Mouse (Mus musculus): Measurements from ENCODE around the gene Tbck. TPM values are rescaled to one million over a fixed set of nuclear protein-coding genes. Genes with fewer than 3 reads are reported as not detected.
A peak's percentile ranks its signal among the peaks of the same experiment; 100 is the strongest.

Gene Tbck
- polyA plus RNA-seq, 1 experiment from 2014 or later = 24.5 TPM

DNA sequence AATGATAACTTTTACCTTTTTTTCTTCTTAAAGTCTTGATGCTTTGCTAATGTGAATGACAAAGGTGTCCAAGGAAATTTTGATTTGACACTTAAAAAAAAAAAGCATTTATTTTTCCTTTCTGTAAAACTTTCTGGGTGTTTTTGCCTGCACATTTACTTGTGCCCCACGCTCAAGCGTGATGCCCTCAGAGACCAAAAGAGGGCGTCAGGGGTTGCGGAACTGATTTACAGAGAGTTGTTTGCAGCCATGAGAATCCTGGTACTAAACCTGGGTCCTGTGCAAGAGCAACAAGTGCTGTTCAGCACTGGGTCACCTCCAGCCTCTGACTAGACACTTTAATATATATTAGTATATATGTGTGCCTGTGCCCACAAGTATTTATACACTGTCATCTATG is 23.0 kb downstream of the Tbck start:
- DNase-seq (ENCODE audit: low spot score) = no peak
- H3K9me3 ChIP-seq = no peaks in the 10 kb centered on the region
- no peaks in the 10 kb centered on the region for H3K27me3 ChIP-seq (ENCODE audit: insufficient read depth, poor library complexity, severe bottlenecking)
- no peak overlapping the region for H3K4me3 ChIP-seq
- 83% methylated on average over 4 of the region's 4 CpGs for WGBS
- H3K4me1 ChIP-seq (replicated peaks) = no peaks in the 10 kb centered on the region
- peaks cover 3% of the 10 kb centered on the region for H3K36me3 ChIP-seq
- no peak overlapping the region for H3K27ac ChIP-seq

DNA sequence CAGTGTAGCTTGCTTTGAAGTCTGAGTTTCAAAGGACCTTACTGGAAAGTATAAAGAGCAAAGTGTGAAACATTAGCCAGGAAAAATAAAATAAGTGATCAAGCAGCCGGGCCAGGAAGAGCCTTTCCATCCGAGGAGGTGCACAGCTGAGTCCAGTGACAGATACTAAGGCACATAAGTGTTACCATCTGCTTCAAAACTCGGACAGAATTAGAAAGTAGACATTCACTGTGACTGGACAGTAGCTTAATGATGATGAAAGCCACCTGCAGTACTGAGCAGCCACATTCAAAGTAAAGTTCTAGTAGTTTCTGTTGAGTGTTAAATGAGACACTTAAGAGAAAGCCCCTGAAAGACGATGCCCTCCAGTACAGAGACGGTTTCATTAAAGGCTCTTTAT is 30.0 kb downstream of the Tbck start:
- no peak overlapping the region for H3K27ac ChIP-seq
- H3K4me1 ChIP-seq (replicated peaks) = no peaks in the 10 kb centered on the region
- 81% methylated on average over 5 of the region's 5 CpGs for WGBS
- H3K36me3 ChIP-seq = peaks cover 3% of the 10 kb centered on the region; the same call in 1 of the 2 replicates
- no peaks in the 10 kb centered on the region for H3K9me3 ChIP-seq
- H3K27me3 ChIP-seq (ENCODE audit: insufficient read depth, poor library complexity, severe bottlenecking) = no peaks in the 10 kb centered on the region
- H3K4me3 ChIP-seq = no peak overlapping the region
- no peak for DNase-seq (ENCODE audit: low spot score)

DNA sequence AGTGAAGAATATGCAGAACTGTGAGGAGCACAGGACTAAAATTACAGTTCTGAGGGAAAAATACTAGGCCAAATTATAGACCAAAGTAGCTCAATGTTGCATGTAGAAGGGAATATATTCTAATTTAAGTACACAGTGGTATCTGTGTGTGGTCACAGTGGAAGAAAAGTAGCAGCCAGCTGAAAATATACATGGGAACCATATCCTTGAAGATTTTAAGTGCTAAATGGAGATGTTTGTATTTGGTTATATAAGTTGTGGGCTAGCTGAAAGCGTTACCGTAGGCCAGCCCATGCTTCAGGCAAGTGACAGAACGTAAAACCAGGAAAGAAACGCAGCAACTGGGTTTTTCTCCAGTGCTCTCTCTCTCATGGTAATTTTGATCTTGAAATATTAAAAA is 33.4 kb downstream of the Tbck start:
- 94% methylated on average over 4 of the region's 4 CpGs for WGBS
- no peak for DNase-seq (ENCODE audit: low spot score)
- Histone ChIP-seq H3K4me1 (replicated peaks) (no peaks in the 10 kb centered on the region), H3K27ac (no peak overlapping the region), H3K4me3 (no peak overlapping the region), H3K27me3 (ENCODE audit: insufficient read depth, poor library complexity, severe bottlenecking) (no peaks in the 10 kb centered on the region), H3K9me3 (no peaks in the 10 kb centered on the region), H3K36me3 (peaks cover 15% of the 10 kb centered on the region)

DNA sequence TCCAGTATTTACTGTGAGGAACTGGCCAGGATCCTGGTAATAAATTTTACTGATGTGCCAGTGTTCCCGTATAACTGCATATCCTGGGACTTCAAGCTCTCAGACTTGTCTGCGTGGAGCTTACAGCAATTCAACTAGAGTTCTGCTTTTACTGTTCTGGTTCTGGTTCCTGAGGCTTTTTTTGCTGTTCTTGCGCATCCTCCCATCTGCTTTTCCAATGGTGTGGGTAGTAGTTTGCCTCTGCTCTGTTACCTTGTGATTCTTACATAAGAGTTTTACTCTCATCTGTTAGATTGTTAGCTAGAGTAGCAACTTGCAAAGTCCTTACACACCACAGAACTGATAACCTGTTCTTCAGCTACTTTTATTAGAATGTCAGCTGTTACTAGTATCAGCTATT is 40.4 kb downstream of the Tbck start:
- H3K4me3 ChIP-seq = no peak overlapping the region
- H3K27me3 ChIP-seq (ENCODE audit: insufficient read depth, poor library complexity, severe bottlenecking) = no peaks in the 10 kb centered on the region
- H3K9me3 ChIP-seq = no peaks in the 10 kb centered on the region
- no peak for DNase-seq (ENCODE audit: low spot score)
- H3K27ac ChIP-seq = no peak overlapping the region
- 94% methylated on average over 3 of the region's 3 CpGs for WGBS
- H3K36me3 ChIP-seq = peaks cover 33% of the 10 kb centered on the region
- H3K4me1 ChIP-seq (replicated peaks) = no peaks in the 10 kb centered on the region

DNA sequence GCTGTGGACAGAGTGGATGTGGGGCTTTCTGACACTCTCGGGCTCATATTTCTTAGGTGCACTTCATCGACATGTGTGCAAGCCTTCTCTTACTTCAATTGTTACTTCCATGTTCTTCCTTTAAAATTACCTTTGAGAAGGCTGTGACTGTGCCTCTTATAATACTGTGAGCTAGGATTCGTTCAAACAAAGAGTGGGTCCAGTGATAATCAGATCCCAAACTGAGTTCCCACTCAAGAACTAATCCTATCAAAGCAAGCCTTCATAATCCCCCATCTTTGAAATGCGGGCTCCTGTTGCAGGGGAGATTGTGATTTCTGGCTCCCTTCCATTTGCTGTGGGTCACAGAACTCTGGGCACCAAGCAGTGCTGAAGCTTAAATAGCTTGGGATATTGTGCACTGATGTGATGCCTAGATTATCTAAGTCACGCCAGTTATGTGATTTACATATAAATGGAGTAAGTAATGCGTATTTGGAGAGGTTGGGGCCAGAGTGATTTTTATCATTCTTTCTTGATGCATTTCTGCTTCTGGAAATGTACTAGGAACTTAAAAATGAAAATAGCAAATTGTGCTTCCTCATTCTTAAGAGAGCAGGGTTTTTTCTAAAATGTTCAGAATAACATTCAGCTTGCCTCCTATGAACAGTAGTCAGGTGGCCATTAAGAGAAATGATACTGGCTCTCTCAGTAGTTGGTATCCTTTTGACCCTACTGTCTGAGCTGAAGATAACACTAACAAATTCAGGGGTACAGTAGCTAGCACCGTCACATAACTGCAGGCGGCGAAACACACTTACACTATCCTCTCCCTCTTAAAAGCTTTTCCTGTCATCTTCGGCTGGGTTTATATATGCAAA is 60.6 kb downstream of the Tbck start:
- no peak overlapping the region for H3K4me3 ChIP-seq
- H3K27me3 ChIP-seq (ENCODE audit: insufficient read depth, poor library complexity, severe bottlenecking) = no peaks in the 10 kb centered on the region
- no peaks in the 10 kb centered on the region for H3K9me3 ChIP-seq
- H3K36me3 ChIP-seq = 0 out of 2 replicates have a peak, but pooled peaks cover 2% of the 10 kb centered on the region
- peaks cover 15% of the 10 kb centered on the region for H3K4me1 ChIP-seq (replicated peaks)
- H3K27ac ChIP-seq = 0 out of 2 replicates have a peak overlapping the region, but pooled peaks have one; percentile 56
- DNase-seq (ENCODE audit: low spot score) = no peak
- WGBS = 72% methylated on average over 10 of the region's 10 CpGs

DNA sequence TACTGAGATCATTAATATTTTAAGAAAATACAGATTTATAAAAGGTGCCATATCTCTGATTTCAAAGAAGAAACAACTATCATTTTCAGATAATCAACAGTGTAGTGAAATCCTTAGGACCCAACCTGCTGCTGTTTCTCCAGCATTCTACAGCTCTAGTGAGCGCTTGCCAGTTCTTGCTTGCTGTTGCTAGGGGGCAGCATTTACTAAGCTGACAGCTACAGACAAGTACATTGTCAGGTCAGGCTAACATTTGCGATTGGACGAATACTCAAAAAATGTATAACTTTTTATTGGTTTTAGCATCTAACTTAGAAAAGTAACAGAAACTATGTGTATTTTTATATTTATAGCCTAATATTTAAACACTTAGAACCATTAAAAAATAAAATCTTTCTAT is 63.1 kb downstream of the Tbck start:
- peak; percentile 38 for DNase-seq (ENCODE audit: low spot score)
- WGBS = 55% methylated on average over 3 of the region's 3 CpGs

DNA sequence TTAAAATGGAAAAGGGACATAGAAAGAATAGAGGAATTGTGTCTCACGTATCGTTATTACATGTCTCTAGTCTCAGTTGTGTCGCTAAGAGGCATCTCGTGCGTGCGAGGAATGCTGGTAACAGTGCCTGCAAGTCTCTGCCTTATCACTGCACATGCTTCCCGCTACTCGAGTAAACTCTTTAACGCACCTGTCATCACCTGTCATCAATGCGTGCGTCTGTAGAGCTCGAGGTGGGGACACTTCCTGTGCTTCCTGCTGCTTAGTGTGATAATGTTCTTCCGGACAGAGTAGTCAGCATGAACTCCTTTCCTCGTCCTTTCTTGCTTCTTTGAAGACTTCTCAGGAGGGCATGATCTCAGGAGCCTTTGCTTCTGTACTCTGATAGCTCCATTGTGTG is 63.8 kb downstream of the Tbck start:
- H3K27me3 ChIP-seq (ENCODE audit: insufficient read depth, poor library complexity, severe bottlenecking) = no peaks in the 10 kb centered on the region
- no peak overlapping the region for H3K4me3 ChIP-seq
- no peak overlapping the region for H3K27ac ChIP-seq
- H3K36me3 ChIP-seq = peaks cover 6% of the 10 kb centered on the region; the same call in 1 of the 2 replicates
- H3K4me1 ChIP-seq (replicated peaks) = peaks cover 15% of the 10 kb centered on the region
- no peaks in the 10 kb centered on the region for H3K9me3 ChIP-seq
- no peak for DNase-seq (ENCODE audit: low spot score)
- WGBS = 82% methylated on average over 14 of the region's 14 CpGs

More for the DNA sequence above, 63.1 kb downstream of the Tbck start:
- H3K36me3 ChIP-seq = 0 out of 2 replicates have a peak, but pooled peaks cover 2% of the 10 kb centered on the region
- H3K9me3 ChIP-seq = no peaks in the 10 kb centered on the region
- no peak overlapping the region for H3K27ac ChIP-seq
- no peaks in the 10 kb centered on the region for H3K27me3 ChIP-seq (ENCODE audit: insufficient read depth, poor library complexity, severe bottlenecking)
- no peak overlapping the region for H3K4me3 ChIP-seq
- peaks cover 15% of the 10 kb centered on the region for H3K4me1 ChIP-seq (replicated peaks)

DNA sequence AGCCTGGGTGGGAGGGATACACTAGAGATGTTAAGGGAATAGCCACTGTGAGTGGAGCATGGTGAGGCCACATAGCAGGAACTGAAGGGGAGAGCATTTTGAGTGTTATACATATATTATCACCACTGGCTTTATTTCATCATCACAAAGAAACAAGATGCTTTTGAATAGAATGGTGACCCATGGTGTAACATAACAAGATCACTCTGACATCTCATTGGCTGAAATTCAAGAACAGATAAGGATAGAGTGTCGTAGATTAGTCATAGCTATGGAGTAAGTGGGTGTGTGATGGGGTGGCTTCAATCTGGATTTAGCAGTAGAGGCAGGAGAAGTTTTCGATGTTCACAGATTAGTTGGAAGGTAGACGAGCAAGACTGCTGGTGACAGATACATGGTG is 64.8 kb downstream of the Tbck start:
- peaks cover 13% of the 10 kb centered on the region for H3K36me3 ChIP-seq
- no peaks in the 10 kb centered on the region for H3K27me3 ChIP-seq (ENCODE audit: insufficient read depth, poor library complexity, severe bottlenecking)
- H3K4me3 ChIP-seq = no peak overlapping the region
- peaks cover 14% of the 10 kb centered on the region for H3K4me1 ChIP-seq (replicated peaks)
- 90% methylated on average over 3 of the region's 3 CpGs for WGBS
- DNase-seq (ENCODE audit: low spot score) = no peak
- H3K9me3 ChIP-seq = no peaks in the 10 kb centered on the region
- no peak overlapping the region for H3K27ac ChIP-seq

DNA sequence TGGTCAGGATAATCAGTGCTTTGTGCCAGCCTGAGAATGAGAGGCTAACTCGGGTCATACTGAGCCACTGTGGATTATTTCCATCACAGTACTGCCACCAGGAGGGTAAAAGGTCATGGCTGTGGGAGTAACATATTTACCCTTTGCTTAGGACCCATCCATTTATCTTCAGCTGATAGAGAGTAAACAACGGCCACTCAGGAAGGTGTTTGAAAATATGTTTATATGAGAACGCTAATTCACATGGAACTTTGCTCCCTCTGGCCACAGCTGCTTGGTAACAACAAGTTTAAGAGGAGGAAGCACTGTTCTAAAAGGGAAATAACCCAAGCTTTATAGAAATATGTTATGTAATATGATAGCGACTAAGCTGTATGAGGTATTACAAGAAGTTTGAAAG is 68.8 kb downstream of the Tbck start:
- no peak for DNase-seq (ENCODE audit: low spot score)
- no peaks in the 10 kb centered on the region for H3K27me3 ChIP-seq (ENCODE audit: insufficient read depth, poor library complexity, severe bottlenecking)
- 89% methylated on average over 4 of the region's 4 CpGs for WGBS

DNA sequence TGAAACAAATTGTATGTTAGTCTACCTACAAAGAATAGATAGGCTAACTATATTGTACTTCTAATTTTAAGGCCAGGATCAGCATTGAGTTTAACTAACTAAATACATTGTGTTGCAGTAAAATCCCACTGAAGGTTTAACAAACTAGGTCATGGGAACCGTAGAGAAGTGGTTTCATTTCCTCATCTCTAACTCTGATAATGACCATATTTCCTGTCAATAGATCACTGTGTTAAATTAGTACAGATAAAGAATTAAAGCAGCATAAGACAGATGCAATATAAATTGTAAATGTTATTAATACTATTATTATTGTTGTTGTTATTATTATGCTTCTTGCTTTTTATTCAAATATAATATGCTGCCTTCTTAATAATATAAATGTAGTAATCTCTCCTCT is 72.3 kb downstream of the Tbck start:
- Histone ChIP-seq H3K36me3 (peaks cover 23% of the 10 kb centered on the region), H3K27ac (no peak overlapping the region), H3K4me3 (no peak overlapping the region), H3K9me3 (no peaks in the 10 kb centered on the region), H3K4me1 (replicated peaks) (no peaks in the 10 kb centered on the region), H3K27me3 (ENCODE audit: insufficient read depth, poor library complexity, severe bottlenecking) (no peaks in the 10 kb centered on the region)
- DNase-seq (ENCODE audit: low spot score) = no peak
- 90% methylated on average over 1 of the region's 1 CpGs for WGBS

More for the DNA sequence above, 68.8 kb downstream of the Tbck start:
- no peaks in the 10 kb centered on the region for H3K4me1 ChIP-seq (replicated peaks)
- H3K9me3 ChIP-seq = no peaks in the 10 kb centered on the region
- H3K36me3 ChIP-seq = peaks cover 23% of the 10 kb centered on the region
- H3K27ac ChIP-seq = no peak overlapping the region
- no peak overlapping the region for H3K4me3 ChIP-seq

DNA sequence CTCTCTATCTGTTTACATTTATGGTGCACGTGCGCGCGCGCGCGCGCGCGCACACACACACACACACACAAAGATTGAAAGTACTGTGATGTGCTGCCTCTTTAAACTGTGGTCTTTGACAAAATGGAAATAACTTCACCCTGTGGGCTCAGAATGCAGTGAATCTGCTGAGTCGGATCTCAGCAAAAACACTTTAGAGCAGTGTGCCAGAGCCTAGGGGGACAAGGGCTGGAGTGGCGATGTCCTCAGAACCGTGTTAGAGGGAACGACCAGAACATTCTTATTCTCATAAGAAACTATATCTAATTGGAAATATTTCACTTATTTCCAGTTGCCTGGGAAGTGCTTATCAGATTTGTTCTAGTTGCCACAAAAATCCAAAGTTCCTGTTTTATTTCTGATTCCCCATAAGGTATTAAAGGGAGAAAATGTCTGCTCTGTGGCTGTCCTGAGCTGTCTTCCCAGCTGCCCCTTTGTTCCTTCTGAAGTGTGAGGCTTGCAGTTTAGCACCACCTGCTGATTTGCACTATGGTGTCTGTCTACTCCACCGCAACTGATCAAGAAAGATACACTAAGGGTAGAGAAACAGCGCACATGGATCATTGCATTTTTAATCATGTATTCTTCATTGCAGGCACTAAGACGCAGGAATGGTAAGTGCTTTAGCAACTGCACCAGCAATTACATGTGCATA is 82.2 kb downstream of the Tbck start:
- no peak for DNase-seq (ENCODE audit: low spot score)
- Histone ChIP-seq H3K36me3 (no peaks in the 10 kb centered on the region), H3K4me3 (no peak overlapping the region), H3K9me3 (no peaks in the 10 kb centered on the region), H3K27me3 (ENCODE audit: insufficient read depth, poor library complexity, severe bottlenecking) (no peaks in the 10 kb centered on the region), H3K27ac (peak overlapping the region; percentile 41; the same call in 1 of the 2 replicates), H3K4me1 (replicated peaks) (peaks cover 3% of the 10 kb centered on the region; the same call in 1 of the 2 replicates)
- 81% methylated on average over 17 of the region's 17 CpGs for WGBS

DNA sequence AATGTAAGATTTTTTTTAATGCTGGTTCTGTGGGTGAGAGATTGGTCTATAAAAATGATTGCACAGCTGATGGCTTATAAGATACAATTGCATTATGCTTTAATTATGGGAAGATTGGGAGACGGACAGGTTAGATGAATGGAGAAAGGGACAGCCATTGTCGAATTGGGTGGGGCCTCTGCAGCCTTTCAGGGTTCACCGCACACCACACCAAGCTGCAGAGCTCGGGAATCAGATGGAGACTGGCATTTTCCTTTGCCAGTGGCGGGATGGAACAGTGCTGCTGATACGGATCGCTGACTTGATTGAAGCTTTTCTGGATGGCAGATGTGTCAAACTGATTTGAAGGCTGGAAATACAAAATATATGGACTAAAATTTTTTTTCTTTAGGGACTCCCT is 88.1 kb downstream of the Tbck start:
- Histone ChIP-seq H3K27me3 (ENCODE audit: insufficient read depth, poor library complexity, severe bottlenecking) (no peaks in the 10 kb centered on the region), H3K4me1 (replicated peaks) (peaks cover 7% of the 10 kb centered on the region), H3K4me3 (no peak overlapping the region), H3K27ac (no peak overlapping the region), H3K9me3 (no peaks in the 10 kb centered on the region), H3K36me3 (0 out of 2 replicates have a peak, but pooled peaks cover 3% of the 10 kb centered on the region)
- WGBS = 47% methylated on average over 7 of the region's 7 CpGs
- peak; percentile 15 for DNase-seq (ENCODE audit: low spot score)

DNA sequence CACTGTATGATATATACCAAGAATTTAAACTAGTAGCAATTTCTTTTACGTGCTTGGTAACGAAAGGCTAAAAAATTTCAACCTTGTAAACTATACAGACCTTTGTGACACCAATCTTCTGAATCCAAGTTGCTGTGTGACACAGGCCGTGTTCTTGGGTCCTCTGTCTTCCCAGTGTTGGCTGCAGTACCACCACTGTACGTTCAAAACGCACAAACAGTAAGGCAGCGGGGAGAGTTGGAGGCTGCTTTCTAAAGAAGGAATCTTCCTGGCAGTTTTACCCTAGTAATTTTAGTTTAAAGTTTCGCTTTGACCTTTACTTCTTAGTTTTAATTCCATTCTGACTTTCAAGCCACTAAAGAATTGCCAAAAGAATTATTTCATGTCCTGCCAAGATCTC is 92.7 kb downstream of the Tbck start:
- DNase-seq (ENCODE audit: low spot score) = no peak
- Histone ChIP-seq H3K9me3 (no peaks in the 10 kb centered on the region), H3K27ac (no peak overlapping the region), H3K27me3 (ENCODE audit: insufficient read depth, poor library complexity, severe bottlenecking) (no peaks in the 10 kb centered on the region), H3K36me3 (0 out of 2 replicates have a peak, but pooled peaks cover 3% of the 10 kb centered on the region), H3K4me1 (replicated peaks) (peaks cover 11% of the 10 kb centered on the region), H3K4me3 (no peak overlapping the region)
- WGBS = 94% methylated on average over 7 of the region's 7 CpGs

All from hindbrain, embryonic 10.5 days (tissue).